Mouse (Mus musculus) intestine, postnatal 0 days (tissue): ENCODE results near the gene Sdr9c7. TPM values are rescaled to one million over a fixed set of nuclear protein-coding genes. Genes with fewer than 3 reads are reported as not detected.

ENCODE experiments used
- ATAC-seq: fragments of 200-750 bp; cut with Nextera tagmentation; 2 replicates; pipeline ENCODE4 v1.8.0; 2017; ENCODE audit warnings: mild to moderate bottlenecking, moderate TSS enrichment, moderate library complexity
- H3K27ac ChIP-seq: fragments of 300-500 bp; sonication (generic); 2 replicates; pipeline ENCODE4 v1.5.1; 2014; ENCODE audit warnings: mild to moderate bottlenecking, low read depth, low read length, moderate library complexity
- H3K27me3 ChIP-seq: fragments of 300-500 bp; sonication (generic); replicated peaks from 2 replicates; pipeline ENCODE4 v1.6.1; 2014; ENCODE audit warnings: low read length, mixed read lengths; ENCODE audit not compliant: control insufficient read depth, insufficient read depth
- H3K36me3 ChIP-seq: fragments of 300-500 bp; sonication (generic); 2 replicates; pipeline ENCODE4 v1.6.1; 2014; ENCODE audit warnings: mild to moderate bottlenecking, moderate library complexity; ENCODE audit not compliant: control insufficient read depth, insufficient read depth
- H3K4me1 ChIP-seq: fragments of 300-500 bp; sonication (generic); replicated peaks from 2 replicates; pipeline ENCODE4 v1.6.1; 2014; ENCODE audit warnings: antibody characterized with exemption, low read length, mixed read lengths; ENCODE audit not compliant: control insufficient read depth, insufficient read depth
- H3K4me2 ChIP-seq: fragments of 300-500 bp; sonication (generic); replicated peaks from 2 replicates; pipeline ENCODE4 v1.6.1; 2014; ENCODE audit warnings: low read depth, mild to moderate bottlenecking, moderate library complexity
- H3K4me3 ChIP-seq: fragments of 300-500 bp; sonication (generic); 2 replicates; pipeline ENCODE4 v1.5.1; 2014; ENCODE audit warnings: low read depth, low read length
- H3K9ac ChIP-seq: fragments of 300-500 bp; sonication (generic); 2 replicates; pipeline ENCODE4 v1.6.1; 2014; ENCODE audit warnings: mild to moderate bottlenecking, low read depth, low read length
- H3K9me3 ChIP-seq: fragments of 300-500 bp; sonication (generic); 2 replicates; pipeline ENCODE4 v1.6.1; 2016; ENCODE audit warnings: mixed run types; ENCODE audit not compliant: control insufficient read depth
- CTCF ChIP-seq: sonication (generic); IDR thresholded peaks from 2 replicates; pipeline ENCODE4 v1.5.1; 2016; ENCODE audit warnings: low read depth, mild to moderate bottlenecking, control low read depth, antibody characterized with exemption, moderate library complexity
- WGBS: fragments of 180-500 bp; shearing (Covaris S2); extraction: QIAGEN DNeasy Blood & Tissue Kit; methylation state at CpG from one replicate; pipeline ENCODE4 v1.1.7; 2014; 5-methylcytosine and 5-hydroxymethylcytosine counted together
- polyA plus RNA-seq: library from polyadenylated mRNA; unstranded; fragments of >200 nt; fragmentation: Nextera tagmentation; extraction: Ambion mirVana; gene quantifications from 2 replicates; pipeline ENCODE4 v1.2.1, GENCODE M21; 2015

Gene Sdr9c7
- polyA plus RNA-seq, 1 experiment from 2014 or later: 0.09 TPM

GRCm38 (mm10) chr10:127951390-127951789, 53.1 kb downstream of the Sdr9c7 start:
- no peaks in the 10 kb centered on the region for H3K36me3 ChIP-seq
- H3K9me3 ChIP-seq: no peaks in the 10 kb centered on the region
- WGBS: 78% methylated on average over 9 of the region's 9 CpGs
- no peak overlapping the region for H3K4me2 ChIP-seq
- no peaks in the 10 kb centered on the region for H3K27me3 ChIP-seq
- no peak overlapping the region for H3K27ac ChIP-seq
- TF ChIP-seq CTCF: no peak
- H3K4me1 ChIP-seq: no peaks in the 10 kb centered on the region
- no peak overlapping the region for H3K4me3 ChIP-seq
- ATAC-seq: no peak
- no peak overlapping the region; the same call in 1 of the 2 replicates for H3K9ac ChIP-seq

GRCm38 (mm10) chr10:127951821-127952220, 53.5 kb downstream of the Sdr9c7 start:
- no peak overlapping the region for H3K4me2 ChIP-seq
- H3K9ac ChIP-seq: no peak overlapping the region
- H3K27me3 ChIP-seq: no peaks in the 10 kb centered on the region
- no peak overlapping the region for H3K27ac ChIP-seq
- no peak for TF ChIP-seq CTCF
- no peaks in the 10 kb centered on the region for H3K4me1 ChIP-seq
- no peaks in the 10 kb centered on the region for H3K36me3 ChIP-seq
- H3K4me3 ChIP-seq: no peak overlapping the region
- no peak for ATAC-seq
- 78% methylated on average over 4 of the region's 4 CpGs for WGBS
- no peaks in the 10 kb centered on the region for H3K9me3 ChIP-seq

- no peaks in the 10 kb centered on the region for H3K36me3 ChIP-seq
- no peak overlapping the region for H3K9ac ChIP-seq
- no peak overlapping the region for H3K4me2 ChIP-seq
- no peak overlapping the region for H3K27ac ChIP-seq
- no peaks in the 10 kb centered on the region for H3K27me3 ChIP-seq
- no peak for TF ChIP-seq CTCF
- H3K4me1 ChIP-seq: no peaks in the 10 kb centered on the region
- H3K9me3 ChIP-seq: no peaks in the 10 kb centered on the region
- WGBS: 42% methylated on average over 4 of the region's 4 CpGs
- ATAC-seq: peak; percentile 43
- H3K4me3 ChIP-seq: no peak overlapping the region
Observed at GRCm38 (mm10) chr10:127955034-127955433, 56.7 kb downstream of the Sdr9c7 start.

- Histone ChIP-seq H3K27me3 (no peaks in the 10 kb centered on the region), H3K4me2 (no peak overlapping the region), H3K27ac (peak overlapping the region; percentile 7; the same call in 1 of the 2 replicates), H3K4me3 (no peak overlapping the region), H3K36me3 (no peaks in the 10 kb centered on the region), H3K4me1 (no peaks in the 10 kb centered on the region), H3K9me3 (no peaks in the 10 kb centered on the region), H3K9ac (no peak overlapping the region)
- ATAC-seq: 0 out of 2 replicates have a peak, but pooled peaks have one; percentile 29
- TF ChIP-seq CTCF: peak; percentile 84
- 52% methylated on average over 16 of the region's 16 CpGs for WGBS
Observed at GRCm38 (mm10) chr10:127956168-127956816, 58.0 kb downstream of the Sdr9c7 start.

GRCm38 (mm10) chr10:127959161-127959679, 60.9 kb downstream of the Sdr9c7 start:
- WGBS: 90% methylated on average over 7 of the region's 7 CpGs
- no peaks in the 10 kb centered on the region for H3K36me3 ChIP-seq
- no peaks in the 10 kb centered on the region for H3K27me3 ChIP-seq
- 0 out of 2 replicates have a peak, but pooled peaks cover 4% of the 10 kb centered on the region for H3K4me1 ChIP-seq
- no peak overlapping the region for H3K4me3 ChIP-seq
- no peak overlapping the region for H3K9ac ChIP-seq
- no peak for ATAC-seq
- TF ChIP-seq CTCF: peak; percentile 40
- H3K9me3 ChIP-seq: no peaks in the 10 kb centered on the region
- no peak overlapping the region for H3K4me2 ChIP-seq
- H3K27ac ChIP-seq: no peak overlapping the region

Other genes starting within 250 kb of the Sdr9c7 start
- gene Nemp1, start 231.6 kb upstream of the Sdr9c7 start, polyA plus RNA-seq: 2.9 and 3.2 TPM in 2 replicates
- gene Nab2, start 229.9 kb upstream of the Sdr9c7 start, polyA plus RNA-seq: 3.9 and 4.2 TPM in 2 replicates
- gene Myo1a, start 193.3 kb upstream of the Sdr9c7 start, polyA plus RNA-seq: 73.8 and 80.3 TPM in 2 replicates
- gene Tac2, start 174.0 kb upstream of the Sdr9c7 start, polyA plus RNA-seq: not detected in 2 replicates
- gene Zbtb39, start 159.0 kb upstream of the Sdr9c7 start, polyA plus RNA-seq: 1.3 and 1.6 TPM in 2 replicates
- gene Gpr182, start 146.8 kb upstream of the Sdr9c7 start, polyA plus RNA-seq: 0.81 and 1.2 TPM in 2 replicates
- gene Rdh1, start 138.8 kb upstream of the Sdr9c7 start, polyA plus RNA-seq: 0.10 and 0.12 TPM in 2 replicates
- 0.10 and 0.43 TPM in 2 replicates for gene Rdh16f1, start 138.7 kb upstream of the Sdr9c7 start, polyA plus RNA-seq
- 2.2 and 2.3 TPM in 2 replicates for gene Rdh9, start 122.1 kb upstream of the Sdr9c7 start, polyA plus RNA-seq
- 0.07 TPM in 1 of 2 replicates, not detected in the other for gene Rdh16, start 97.4 kb upstream of the Sdr9c7 start, polyA plus RNA-seq
- not detected in 2 replicates for gene Rdh19, start 48.6 kb upstream of the Sdr9c7 start, polyA plus RNA-seq
- gene Rdh16f2, start 32.0 kb upstream of the Sdr9c7 start, polyA plus RNA-seq: 0.24 and 0.39 TPM in 2 replicates
- 1.1 and 1.2 TPM in 2 replicates for gene Rdh7, start 9.7 kb upstream of the Sdr9c7 start, polyA plus RNA-seq
- 0.74 and 0.86 TPM in 2 replicates for gene Hsd17b6, start 109.1 kb downstream of the Sdr9c7 start, polyA plus RNA-seq
- gene Prim1, start 116.7 kb downstream of the Sdr9c7 start, polyA plus RNA-seq: 18.7 and 22.1 TPM in 2 replicates
- 511 and 531 TPM in 2 replicates for gene Naca, start 137.1 kb downstream of the Sdr9c7 start, polyA plus RNA-seq
- 264 and 269 TPM in 2 replicates for gene Ptges3, start 160.4 kb downstream of the Sdr9c7 start, polyA plus RNA-seq
- gene Atp5b, start 184.8 kb downstream of the Sdr9c7 start, polyA plus RNA-seq: 2,460 and 2,644 TPM in 2 replicates
- gene Baz2a, start 193.1 kb downstream of the Sdr9c7 start, polyA plus RNA-seq: 8.1 and 8.6 TPM in 2 replicates